Mouse (Mus musculus) adipocyte (in vitro differentiated cells): ENCODE measurements around the gene Acox1.

Experiments
- DNase-seq: peaks from one replicate; pipeline ENCODE4 v3.0.0-alpha.2; 2016; ENCODE audit warnings: low spot score

Gene Acox1

DNA sequence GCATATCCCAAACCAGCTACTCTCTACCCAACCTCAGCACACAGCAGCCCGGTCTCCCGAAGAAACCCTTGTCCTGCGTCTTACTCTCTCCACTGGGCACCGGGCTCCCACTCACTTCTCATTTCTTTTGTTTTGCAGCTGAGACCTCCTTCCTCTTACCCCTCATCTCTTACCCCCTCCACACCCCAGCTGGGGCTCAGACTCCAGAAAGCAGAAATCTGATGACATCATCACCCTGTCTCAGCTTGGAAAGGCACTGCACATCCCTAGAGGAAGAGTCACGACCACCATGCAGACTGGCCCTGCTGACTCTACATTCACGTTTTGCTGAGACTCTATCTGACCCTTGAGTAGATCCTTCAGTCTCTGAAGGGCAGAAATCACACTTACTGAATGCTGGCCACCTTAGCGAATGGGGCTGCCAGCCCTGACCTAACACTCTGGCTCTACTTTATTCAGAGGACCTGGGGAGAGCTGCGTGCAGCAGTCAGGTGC is 68.8 kb downstream of the Acox1 start:
- peak; percentile 25 for DNase-seq

DNA sequence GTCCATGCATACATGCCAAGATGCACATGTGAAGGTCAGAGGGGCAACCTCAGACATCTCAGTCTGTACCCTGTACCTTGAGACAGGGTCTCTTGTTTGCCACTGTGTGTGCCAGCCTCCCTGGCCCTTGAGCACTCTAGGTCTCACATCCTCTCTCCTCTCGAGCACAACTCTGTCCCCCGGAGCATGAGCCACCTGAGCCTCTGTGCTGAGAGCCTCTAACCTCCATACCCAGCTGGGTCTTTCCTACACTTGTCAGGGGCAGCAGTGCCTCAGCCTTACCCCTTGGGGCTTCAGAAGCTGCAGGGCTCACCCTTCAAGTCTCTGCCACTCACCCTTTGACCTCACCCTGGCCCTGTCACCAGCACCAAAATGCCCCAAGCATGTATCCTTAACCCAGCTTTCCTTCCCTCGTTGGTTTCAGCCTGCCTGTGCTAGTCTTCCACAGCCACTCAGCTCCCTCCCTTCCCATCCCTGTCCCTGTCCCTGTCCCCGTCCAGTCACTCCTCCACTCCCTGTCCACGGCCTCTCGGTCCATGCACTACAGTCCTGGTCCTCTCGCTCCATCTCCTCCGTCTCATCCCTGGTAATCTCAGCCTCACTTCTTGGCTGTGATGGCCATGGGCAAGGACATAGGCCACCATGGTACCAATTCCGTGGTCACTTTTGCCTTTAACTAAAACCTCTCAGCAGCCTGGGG is 69.6 kb downstream of the Acox1 start:
- DNase-seq, result no peak

- no peak for DNase-seq
These were observed 70.9 kb downstream of the Acox1 start for GRCm38 (mm10) chr11:116127986-116128385.

- no peak for DNase-seq
These were observed 71.5 kb downstream of the Acox1 start, which contains the start of gene Trim47 for GRCm38 (mm10) chr11:116127156-116127980. Gene Trim47 (minus strand): TSS chr11:116127210.

DNA sequence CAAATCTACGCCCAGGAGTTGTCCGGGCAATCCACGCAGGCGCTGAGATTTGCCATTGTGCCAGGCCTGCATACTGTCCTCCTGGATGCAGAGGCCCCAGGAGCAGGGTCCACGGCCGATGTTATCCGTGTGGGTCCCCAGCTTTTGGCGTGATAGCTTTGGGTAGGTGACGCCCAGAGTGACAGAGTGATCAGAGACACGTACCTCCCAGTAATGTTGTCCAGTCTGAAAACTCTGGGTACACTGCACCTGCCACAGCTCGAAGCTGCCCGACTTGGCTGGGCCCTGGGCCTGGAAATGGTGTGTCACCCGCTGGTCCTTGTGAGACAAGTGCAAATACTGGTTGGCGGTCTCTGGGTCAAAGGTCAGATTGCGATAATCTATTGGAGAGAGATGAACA is 72.6 kb downstream of the Acox1 start:
- DNase-seq, result no peak
